Mouse (Mus musculus) neural tube, embryonic 14.5 days (tissue): ENCODE results near the gene Nell2. TPM values are rescaled to one million over a fixed set of nuclear protein-coding genes. Genes with fewer than 3 reads are reported as not detected.

Source experiments
- ATAC-seq: fragments of 200-750 bp; cut with Nextera tagmentation; 2 replicates; pipeline ENCODE4 v1.8.0; 2017; ENCODE audit warnings: low read depth, mild to moderate bottlenecking, moderate TSS enrichment, moderate library complexity
- H3K27ac ChIP-seq: fragments of 300-500 bp; sonication (generic); 2 replicates; pipeline ENCODE4 v1.5.1; 2014; ENCODE audit warnings: low read depth, mild to moderate bottlenecking, control low read depth, low read length, moderate library complexity, mixed read lengths
- H3K27me3 ChIP-seq: fragments of 300-500 bp; sonication (generic); 2 replicates; pipeline ENCODE4 v1.6.1; 2014; ENCODE audit warnings: low read length; ENCODE audit not compliant: control insufficient read depth, insufficient read depth
- H3K36me3 ChIP-seq: fragments of 300-500 bp; sonication (generic); 2 replicates; pipeline ENCODE4 v1.6.1; 2014; ENCODE audit warnings: low read length, mixed read lengths; ENCODE audit not compliant: control insufficient read depth, insufficient read depth
- H3K4me1 ChIP-seq: fragments of 300-500 bp; sonication (generic); 2 replicates; pipeline ENCODE4 v1.6.1; 2014; ENCODE audit warnings: low read length; ENCODE audit not compliant: control insufficient read depth, insufficient read depth
- H3K4me2 ChIP-seq: fragments of 300-500 bp; sonication (generic); 2 replicates; pipeline ENCODE4 v1.6.1; 2014; ENCODE audit warnings: mild to moderate bottlenecking, low read depth, low read length, control low read depth
- H3K4me3 ChIP-seq: fragments of 300-500 bp; sonication (generic); 2 replicates; pipeline ENCODE4 v1.5.1; 2014; ENCODE audit warnings: low read depth, low read length, control low read depth, mixed read lengths
- H3K9ac ChIP-seq: fragments of 300-500 bp; sonication (generic); replicated peaks from 2 replicates; pipeline ENCODE4 v1.6.1; 2014; ENCODE audit warnings: low read depth, mild to moderate bottlenecking, control low read depth, low read length, mixed read lengths
- H3K9me3 ChIP-seq: fragments of 300-500 bp; sonication (generic); 2 replicates; pipeline ENCODE4 v1.6.1; 2016; ENCODE audit warnings: low read length; ENCODE audit not compliant: control insufficient read depth
- WGBS: fragments of 180-500 bp; shearing (Covaris S2); extraction: QIAGEN DNeasy Blood & Tissue Kit; methylation state at CpG from one replicate; pipeline ENCODE4 v1.1.7; 2014; 5-methylcytosine and 5-hydroxymethylcytosine counted together
- polyA plus RNA-seq: library from polyadenylated mRNA; unstranded; fragments of >200 nt; fragmentation: Nextera tagmentation; extraction: Ambion mirVana; gene quantifications from 2 replicates; pipeline ENCODE4 v1.2.1, GENCODE M21; 2014

Nell2 gene
- polyA plus RNA-seq, 1 experiment from 2014 or later: 217 TPM

DNA sequence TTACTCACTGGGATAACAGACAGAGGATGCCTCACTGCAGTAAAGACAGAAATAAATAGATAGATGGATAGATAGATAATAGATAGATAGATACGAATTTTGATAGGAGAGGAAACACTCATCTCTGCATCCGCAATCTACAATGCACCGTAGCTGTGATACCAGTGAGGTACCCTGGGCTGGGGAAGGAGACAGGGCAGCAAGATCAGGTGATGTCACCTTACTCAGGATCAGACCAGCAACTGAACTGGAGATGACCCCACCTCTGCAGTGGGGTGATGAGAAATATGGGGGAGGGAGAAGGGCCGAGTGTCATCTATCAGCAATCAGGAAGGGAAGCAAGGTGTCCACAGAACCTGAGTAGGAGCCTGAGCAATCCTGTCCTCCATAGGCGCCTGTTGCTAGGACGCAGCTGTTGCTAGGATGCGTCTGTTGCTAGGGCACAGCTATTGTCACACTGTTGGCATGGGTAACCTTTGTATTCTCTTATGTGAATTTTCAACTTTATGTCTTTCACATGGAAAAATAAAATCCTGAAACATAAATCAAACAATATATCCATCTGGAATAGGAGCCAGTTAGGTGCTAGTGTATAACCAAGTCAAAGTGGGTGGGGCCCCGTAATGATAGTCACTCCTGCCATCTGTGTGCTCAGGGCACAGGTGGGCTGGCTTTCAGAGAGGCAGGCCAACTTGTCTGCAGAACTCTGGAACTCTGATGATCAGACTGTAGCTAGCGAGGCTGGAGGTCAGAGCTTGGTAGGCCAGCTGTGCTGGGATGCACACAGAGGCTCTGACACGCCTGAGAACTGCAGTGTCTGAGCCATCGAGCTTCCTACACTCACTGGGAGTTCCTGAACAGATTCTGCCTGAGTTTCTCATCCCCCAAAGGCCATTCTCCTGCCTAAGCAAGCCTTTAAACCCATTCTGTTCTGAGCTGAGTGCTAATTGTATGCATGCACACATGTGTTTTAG is 193.7 kb downstream of the Nell2 start:
- Histone ChIP-seq H3K27ac (0 out of 2 replicates have a peak overlapping the region, but pooled peaks have one; percentile 24), H3K9me3 (no peaks in the 10 kb centered on the region), H3K27me3 (no peaks in the 10 kb centered on the region), H3K36me3 (no peaks in the 10 kb centered on the region), H3K4me1 (peaks cover 8% of the 10 kb centered on the region; the same call in 1 of the 2 replicates), H3K4me3 (no peak overlapping the region), H3K9ac (no peak overlapping the region), H3K4me2 (no peak overlapping the region)
- peak; percentile 58 for ATAC-seq
- 63% methylated on average over 11 of the region's 11 CpGs for WGBS

DNA sequence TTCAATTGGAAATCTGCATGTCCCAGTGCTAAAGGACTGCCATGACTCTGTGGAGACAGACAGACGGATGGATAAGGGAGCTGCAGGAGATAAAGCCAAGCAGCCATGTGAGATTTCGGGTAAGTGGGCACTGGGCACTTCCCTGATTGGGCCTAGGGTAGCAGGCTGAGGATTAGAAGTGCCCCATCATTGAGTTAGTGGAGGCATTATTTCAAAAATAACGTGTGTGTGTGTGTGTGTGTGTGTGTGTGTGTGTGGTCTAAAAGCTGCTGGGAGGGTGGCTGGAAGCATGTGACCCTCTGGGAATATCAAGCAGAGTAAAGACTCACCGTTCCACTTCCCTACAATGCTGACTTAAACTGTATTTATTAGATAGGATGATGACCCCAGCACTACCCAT is 195.1 kb downstream of the Nell2 start:
- no peaks in the 10 kb centered on the region for H3K9me3 ChIP-seq
- WGBS: 61% methylated on average over 4 of the region's 4 CpGs
- ATAC-seq: no peak
- H3K4me2 ChIP-seq: no peak overlapping the region
- H3K27me3 ChIP-seq: no peaks in the 10 kb centered on the region
- H3K9ac ChIP-seq: no peak overlapping the region
- peaks cover 8% of the 10 kb centered on the region; the same call in 1 of the 2 replicates for H3K4me1 ChIP-seq
- no peak overlapping the region for H3K4me3 ChIP-seq
- no peaks in the 10 kb centered on the region for H3K36me3 ChIP-seq
- no peak overlapping the region for H3K27ac ChIP-seq

DNA sequence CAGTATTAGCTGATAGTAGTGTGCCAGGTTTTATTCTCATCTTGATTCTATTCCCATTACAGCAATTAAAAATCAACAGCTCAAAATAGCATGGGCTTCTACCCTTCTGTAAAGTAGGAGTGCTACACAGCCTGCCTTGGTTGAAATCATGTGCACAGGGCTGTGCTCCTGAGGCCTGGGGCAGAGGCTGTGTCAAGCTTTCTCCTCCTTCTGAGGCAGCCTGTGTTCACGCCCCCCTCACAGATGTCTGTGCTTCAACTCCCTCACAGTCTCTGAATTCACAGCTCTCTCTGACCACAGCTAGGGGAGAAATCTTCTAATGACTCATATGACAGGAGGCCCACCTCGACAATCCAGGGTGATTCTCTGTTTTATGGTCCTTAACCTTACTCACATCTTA is 197.4 kb downstream of the Nell2 start:
- 57% methylated on average over 2 of the region's 2 CpGs for WGBS
- Histone ChIP-seq H3K9me3 (no peaks in the 10 kb centered on the region), H3K27ac (no peak overlapping the region), H3K4me3 (no peak overlapping the region), H3K9ac (no peak overlapping the region), H3K27me3 (no peaks in the 10 kb centered on the region), H3K36me3 (no peaks in the 10 kb centered on the region), H3K4me2 (no peak overlapping the region), H3K4me1 (peaks cover 8% of the 10 kb centered on the region; the same call in 1 of the 2 replicates)
- no peak for ATAC-seq

DNA sequence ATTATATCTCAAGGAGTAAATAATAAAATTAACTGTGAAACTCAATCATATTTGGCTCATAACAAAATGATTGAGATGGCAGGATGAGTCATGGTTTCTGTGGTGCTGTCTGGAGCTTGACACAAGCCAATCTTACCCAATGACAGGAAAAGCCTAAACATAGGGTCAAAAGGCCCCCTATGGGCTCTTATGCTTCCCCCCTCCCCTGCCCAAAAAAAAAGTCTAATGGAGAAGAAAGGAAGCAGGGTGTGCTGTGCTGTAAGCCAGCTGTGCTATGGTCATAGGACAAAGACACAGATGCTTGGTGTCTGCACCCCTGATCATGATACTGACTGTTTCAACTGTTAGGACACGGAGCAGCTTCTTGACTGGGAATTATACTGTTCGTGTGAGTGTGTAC is 205.6 kb downstream of the Nell2 start:
- Histone ChIP-seq H3K36me3 (no peaks in the 10 kb centered on the region), H3K4me3 (no peak overlapping the region), H3K4me1 (no peaks in the 10 kb centered on the region), H3K27me3 (no peaks in the 10 kb centered on the region), H3K27ac (no peak overlapping the region), H3K9ac (no peak overlapping the region), H3K9me3 (no peaks in the 10 kb centered on the region), H3K4me2 (no peak overlapping the region)
- no peak for ATAC-seq
- 94% methylated on average over 2 of the region's 2 CpGs for WGBS

DNA sequence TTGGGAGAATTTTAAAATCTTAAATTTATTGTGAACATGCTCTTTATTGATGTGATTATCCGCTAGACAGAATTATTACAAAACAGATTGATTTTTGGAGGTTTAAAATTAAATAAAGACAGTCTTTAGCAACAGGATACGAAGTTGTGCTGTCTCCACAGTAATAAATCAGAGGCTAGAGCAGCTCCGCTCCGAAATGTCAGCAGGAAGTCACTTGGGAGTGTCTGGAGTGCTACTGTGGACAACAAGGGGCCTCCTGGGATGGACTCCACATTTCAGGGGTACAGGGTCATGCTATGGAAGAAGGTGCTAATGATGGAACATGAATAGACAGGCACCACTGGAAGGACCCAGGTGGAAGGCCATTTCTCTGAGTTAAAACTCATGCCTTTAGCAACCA is 211.7 kb downstream of the Nell2 start:
- Histone ChIP-seq H3K36me3 (no peaks in the 10 kb centered on the region), H3K4me3 (no peak overlapping the region), H3K27me3 (no peaks in the 10 kb centered on the region), H3K9ac (no peak overlapping the region), H3K9me3 (no peaks in the 10 kb centered on the region), H3K27ac (no peak overlapping the region), H3K4me2 (no peak overlapping the region), H3K4me1 (peaks cover 14% of the 10 kb centered on the region)
- WGBS: 34% methylated on average over 4 of the region's 4 CpGs
- ATAC-seq: no peak

DNA sequence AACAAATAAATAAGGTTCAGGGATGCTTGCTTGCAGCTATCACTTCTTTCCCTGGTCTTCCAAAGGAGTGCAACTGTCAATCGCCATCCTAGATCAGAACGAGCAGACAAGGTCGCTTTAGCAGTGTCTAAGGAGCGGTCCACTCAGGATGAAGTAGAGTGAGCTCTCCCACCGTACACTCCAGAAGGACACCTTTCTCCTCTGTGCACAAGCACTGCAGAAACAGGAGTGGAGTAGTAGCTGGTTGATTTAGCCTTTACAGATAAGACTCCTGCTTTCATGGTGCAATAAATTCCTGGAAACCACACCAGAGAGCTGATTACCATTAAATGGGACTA is 213.6 kb downstream of the Nell2 start:
- no peak overlapping the region for H3K27ac ChIP-seq
- no peak overlapping the region for H3K4me2 ChIP-seq
- no peaks in the 10 kb centered on the region for H3K27me3 ChIP-seq
- H3K4me1 ChIP-seq: peaks cover 14% of the 10 kb centered on the region
- no peaks in the 10 kb centered on the region for H3K9me3 ChIP-seq
- ATAC-seq: peak; percentile 44; the same call in 1 of the 2 replicates
- H3K4me3 ChIP-seq: no peak overlapping the region
- H3K36me3 ChIP-seq: no peaks in the 10 kb centered on the region
- no peak overlapping the region for H3K9ac ChIP-seq
- 82% methylated on average over 5 of the region's 5 CpGs for WGBS

DNA sequence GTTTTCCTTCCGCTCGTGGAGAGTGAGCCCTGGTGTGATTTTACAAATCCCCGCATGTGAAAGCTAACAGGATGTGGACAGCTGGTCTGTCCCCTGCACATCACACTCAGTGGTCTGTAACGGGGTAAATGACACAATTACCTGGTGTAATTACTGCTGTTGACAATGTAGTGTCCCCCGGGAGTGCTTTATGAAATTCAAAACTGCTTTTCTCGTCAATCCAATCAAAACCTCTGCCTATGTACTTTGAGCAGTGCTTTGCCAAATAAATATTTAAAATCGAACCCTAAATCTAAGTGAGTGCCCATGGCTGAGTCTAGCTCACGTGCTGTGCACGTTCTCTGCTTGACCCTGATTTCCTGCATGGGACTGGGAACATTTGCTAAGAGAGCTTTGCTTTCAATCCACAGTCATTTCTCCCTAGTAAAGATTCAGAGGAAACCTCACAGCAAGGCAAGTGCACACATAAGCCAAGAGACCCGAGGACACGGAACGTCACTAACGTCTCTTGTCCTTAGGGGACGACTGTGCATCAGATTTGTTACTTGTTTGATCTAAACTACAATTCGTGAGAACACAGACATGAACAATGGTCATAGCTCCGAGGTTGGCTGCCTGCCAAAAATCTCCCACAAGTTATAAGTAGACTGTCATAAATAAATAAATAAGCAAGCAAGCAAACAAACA is 214.1 kb downstream of the Nell2 start:
- H3K4me2 ChIP-seq: no peak overlapping the region; the same call in 1 of the 2 replicates
- no peak overlapping the region for H3K4me3 ChIP-seq
- no peaks in the 10 kb centered on the region for H3K9me3 ChIP-seq
- no peak overlapping the region for H3K9ac ChIP-seq
- H3K36me3 ChIP-seq: no peaks in the 10 kb centered on the region
- peaks cover 14% of the 10 kb centered on the region for H3K4me1 ChIP-seq
- 24% methylated on average over 16 of the region's 16 CpGs for WGBS
- H3K27ac ChIP-seq: peak overlapping the region; percentile 1; the same call in 1 of the 2 replicates
- ATAC-seq: peak; percentile 73
- no peaks in the 10 kb centered on the region for H3K27me3 ChIP-seq

DNA sequence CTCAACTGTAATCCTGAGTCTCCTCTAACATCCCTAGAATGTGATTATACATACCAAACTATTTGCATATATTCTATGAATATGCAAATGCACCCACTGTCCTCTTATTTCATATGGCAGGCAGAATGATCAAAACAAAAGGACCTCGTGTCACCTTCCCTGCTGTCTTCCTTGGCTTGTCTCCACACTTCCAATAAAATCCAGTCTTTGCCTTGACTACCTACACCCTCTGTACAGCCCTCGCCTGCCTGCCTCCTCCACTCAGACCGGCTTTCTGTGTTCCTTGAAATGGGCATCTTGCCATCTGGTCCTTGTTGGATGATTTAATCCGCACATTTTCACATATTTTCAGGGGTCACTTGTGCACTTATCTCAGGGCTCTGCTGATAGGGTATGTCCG is 215.1 kb downstream of the Nell2 start:
- H3K4me1 ChIP-seq: peaks cover 14% of the 10 kb centered on the region
- no peak overlapping the region for H3K4me3 ChIP-seq
- H3K36me3 ChIP-seq: no peaks in the 10 kb centered on the region
- ATAC-seq: no peak
- no peak overlapping the region for H3K4me2 ChIP-seq
- H3K27me3 ChIP-seq: no peaks in the 10 kb centered on the region
- H3K27ac ChIP-seq: no peak overlapping the region
- WGBS: 39% methylated on average over 5 of the region's 5 CpGs
- no peak overlapping the region for H3K9ac ChIP-seq
- no peaks in the 10 kb centered on the region for H3K9me3 ChIP-seq

DNA sequence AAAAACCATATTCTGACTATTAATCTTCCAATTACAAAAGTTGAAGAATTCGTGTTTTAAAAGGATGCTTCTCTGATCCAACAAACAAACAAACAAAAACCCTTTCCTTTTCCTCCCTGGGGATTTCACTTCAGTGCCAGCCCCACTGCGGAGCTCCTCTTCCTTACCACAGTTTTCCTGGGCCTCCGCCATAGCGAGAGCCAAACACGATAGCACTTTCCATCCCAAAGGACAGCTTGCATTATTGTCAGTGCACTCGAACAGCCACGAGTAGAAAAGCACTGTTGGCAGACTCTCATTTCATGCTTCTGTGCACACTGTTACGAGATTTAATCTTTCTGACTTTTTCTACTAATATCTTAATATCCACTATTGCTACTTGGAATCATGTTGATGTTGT is 224.3 kb downstream of the Nell2 start:
- Histone ChIP-seq H3K9ac (no peak overlapping the region), H3K27me3 (no peaks in the 10 kb centered on the region), H3K9me3 (no peaks in the 10 kb centered on the region), H3K4me1 (no peaks in the 10 kb centered on the region), H3K4me2 (no peak overlapping the region), H3K36me3 (no peaks in the 10 kb centered on the region), H3K4me3 (no peak overlapping the region), H3K27ac (no peak overlapping the region)
- ATAC-seq: no peak
- WGBS: 51% methylated on average over 8 of the region's 8 CpGs
